Mouse (Mus musculus): ENCODE data around the gene Mdh1. TPM values are rescaled to one million over a fixed set of nuclear protein-coding genes. Genes with fewer than 3 reads are reported as not detected.

The Mdh1 gene
- 463 and 487 TPM in 2 replicates for polyA plus RNA-seq (2015; fragmentation: Nextera tagmentation; extraction: Ambion mirVana)

DNA sequence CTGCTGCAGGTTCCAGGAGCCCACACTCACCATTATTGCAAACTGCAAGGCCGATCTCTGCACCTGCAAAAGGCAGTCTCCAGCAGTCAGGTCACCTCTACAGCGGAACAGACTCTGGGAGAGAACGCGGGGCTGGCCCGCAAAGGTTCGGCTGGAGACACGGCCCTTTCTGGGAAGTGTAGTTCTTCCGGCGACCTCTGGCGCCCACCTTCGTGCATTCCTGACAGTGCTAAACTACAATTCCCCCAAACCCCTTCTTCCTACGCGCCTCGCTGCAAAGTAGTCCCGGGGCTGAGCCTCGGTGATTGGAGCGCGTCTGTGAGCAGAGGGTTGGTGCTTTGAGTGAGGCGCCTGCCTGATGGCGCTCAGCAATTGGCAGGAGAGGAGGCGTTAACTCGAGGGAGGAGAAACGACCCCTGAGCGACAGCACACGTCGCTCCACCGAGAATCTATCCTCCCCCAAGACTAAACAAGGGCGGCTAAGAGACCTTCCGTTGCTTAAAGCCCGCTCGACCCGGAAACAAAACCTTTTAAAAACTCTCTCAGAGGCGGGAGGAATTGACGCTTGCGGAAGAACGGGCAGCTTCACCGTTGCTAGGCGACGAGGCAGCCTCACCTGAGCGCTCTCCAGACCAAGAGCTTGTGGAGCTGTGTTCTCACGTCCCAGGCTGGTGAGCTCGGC, at the start of gene Mdh1, which contains the start of gene Wdpcp:
Gene Mdh1 (minus strand): TSS at position 668 of the 682 bp plus-strand sequence.
Gene Wdpcp (plus strand): TSS at position 536 of the 682 bp plus-strand sequence.
- H3K4me2 ChIP-seq = peak within 1 kb of the TSS; percentile 86
- peak within 1 kb of the TSS; percentile 83 for H3K27ac ChIP-seq (replicated peaks)
- H3K9me3 ChIP-seq = no peaks in the 10 kb centered on the region
- peak within 1 kb of the TSS; percentile 62 for H3K4me3 ChIP-seq
- H3K27me3 ChIP-seq = no peaks in the 10 kb centered on the region
- peaks cover 31% of the 10 kb centered on the region for H3K4me1 ChIP-seq (replicated peaks)
- H3K36me3 ChIP-seq = no peaks in the 10 kb centered on the region; the same call in 1 of the 2 replicates
- WGBS = 1% methylated on average over 42 of the region's 42 CpGs
- peak within 1 kb of the TSS; percentile 85 for H3K9ac ChIP-seq
- ATAC-seq (ENCODE audit: low read depth) = peak; percentile 100

DNA sequence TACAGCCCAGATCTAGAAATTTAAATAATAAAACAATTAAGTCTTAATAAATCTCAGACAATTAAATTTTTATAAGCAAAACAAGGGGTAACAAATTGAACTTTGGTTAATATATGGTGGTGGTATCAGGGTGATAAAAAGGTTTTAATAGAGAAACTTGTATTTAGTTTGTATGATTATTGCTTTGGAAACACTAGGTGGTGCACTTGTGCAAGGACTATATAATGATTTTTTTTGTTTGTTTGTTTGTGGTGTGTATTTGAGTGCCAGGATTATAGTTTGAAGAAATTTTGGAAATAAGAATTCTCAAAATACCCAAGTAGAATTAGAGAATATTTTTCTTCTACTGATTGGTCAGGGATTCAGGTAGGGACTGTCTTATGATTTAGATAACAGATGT, 43.7 kb upstream of the Mdh1 start:
- H3K27me3 ChIP-seq = no peaks in the 10 kb centered on the region
- no peak overlapping the region for H3K9ac ChIP-seq
- no peaks in the 10 kb centered on the region for H3K4me1 ChIP-seq (replicated peaks)
- no peak overlapping the region for H3K27ac ChIP-seq (replicated peaks)
- no peak overlapping the region for H3K4me3 ChIP-seq
- H3K4me2 ChIP-seq = no peak overlapping the region
- ATAC-seq (ENCODE audit: low read depth) = no peak
- H3K36me3 ChIP-seq = no peaks in the 10 kb centered on the region
- no peaks in the 10 kb centered on the region for H3K9me3 ChIP-seq

DNA sequence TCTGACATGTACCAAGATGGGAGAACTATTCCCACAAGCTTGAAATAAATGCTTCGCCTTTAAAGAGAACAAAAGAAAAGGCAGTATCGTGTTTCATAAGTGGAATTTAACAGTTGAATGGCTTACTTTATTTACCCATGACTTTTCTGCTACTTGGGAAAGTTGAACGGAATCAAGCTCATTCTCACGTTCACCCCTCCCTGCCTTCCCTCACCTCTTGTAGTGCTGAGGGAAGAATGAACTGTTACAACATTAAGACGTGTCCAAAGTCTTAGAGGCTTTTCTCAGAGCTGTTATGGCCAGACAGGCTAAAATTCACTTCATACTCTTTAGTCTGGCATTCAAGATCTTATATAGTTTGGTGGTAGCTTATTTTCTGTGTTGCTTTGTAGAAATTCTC, 30.3 kb upstream of the Mdh1 start:
- Histone ChIP-seq H3K4me2 (no peak overlapping the region), H3K27me3 (no peaks in the 10 kb centered on the region), H3K4me3 (no peak overlapping the region), H3K9ac (no peak overlapping the region), H3K27ac (replicated peaks) (no peak overlapping the region), H3K4me1 (replicated peaks) (no peaks in the 10 kb centered on the region), H3K36me3 (no peaks in the 10 kb centered on the region), H3K9me3 (no peaks in the 10 kb centered on the region)
- no peak for ATAC-seq (ENCODE audit: low read depth)
- WGBS = 76% methylated on average over 5 of the region's 5 CpGs

DNA sequence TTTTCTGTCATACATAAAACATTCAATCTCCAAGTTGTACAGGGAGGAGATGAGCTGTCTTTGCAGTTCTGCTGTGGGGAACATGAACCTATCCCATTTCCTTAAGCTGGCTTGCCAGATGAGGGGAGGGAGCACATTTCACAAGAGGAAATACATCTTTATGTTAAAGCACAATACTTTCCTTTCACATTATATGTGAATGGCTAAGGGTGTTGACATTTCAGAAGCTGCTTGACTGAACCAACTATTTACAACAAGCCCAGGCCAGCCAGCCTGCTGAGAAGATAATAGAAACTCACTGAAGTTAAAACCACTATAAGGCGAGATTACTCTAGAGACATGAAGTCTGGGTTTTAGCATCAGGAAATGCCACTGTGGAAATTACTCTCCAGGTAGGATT, 11.1 kb upstream of the Mdh1 start:
- Histone ChIP-seq H3K36me3 (no peaks in the 10 kb centered on the region), H3K9ac (no peak overlapping the region), H3K4me2 (no peak overlapping the region), H3K27me3 (no peaks in the 10 kb centered on the region), H3K9me3 (no peaks in the 10 kb centered on the region), H3K4me1 (replicated peaks) (no peaks in the 10 kb centered on the region), H3K4me3 (no peak overlapping the region), H3K27ac (replicated peaks) (no peak overlapping the region)
- no peak for ATAC-seq (ENCODE audit: low read depth)
- 47% methylated on average over 1 of the region's 1 CpGs for WGBS

DNA sequence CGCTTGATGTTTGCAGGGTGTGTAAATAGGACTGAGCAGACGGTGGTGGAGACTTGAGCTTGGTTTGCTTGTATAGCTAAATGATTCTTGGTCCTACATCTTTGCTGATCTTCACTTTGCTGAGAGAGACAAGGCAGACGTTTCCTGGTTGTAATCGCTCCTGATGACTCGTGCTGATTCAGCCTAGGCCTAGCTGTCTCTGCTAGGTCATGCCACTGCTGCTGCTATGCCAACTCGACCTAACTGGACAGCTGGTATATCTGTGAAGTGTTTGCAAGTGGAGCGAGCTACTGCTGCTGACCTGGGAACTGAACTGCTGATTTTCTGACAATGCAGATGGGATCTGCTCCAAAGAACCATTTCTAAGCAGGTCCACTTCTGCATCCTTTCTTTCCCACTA, 9.3 kb upstream of the Mdh1 start:
- H3K4me1 ChIP-seq (replicated peaks) = no peaks in the 10 kb centered on the region
- no peak overlapping the region for H3K4me2 ChIP-seq
- no peak overlapping the region for H3K4me3 ChIP-seq
- no peak for ATAC-seq (ENCODE audit: low read depth)
- no peaks in the 10 kb centered on the region for H3K36me3 ChIP-seq
- WGBS = 75% methylated on average over 7 of the region's 7 CpGs
- H3K9ac ChIP-seq = no peak overlapping the region
- H3K27ac ChIP-seq (replicated peaks) = no peak overlapping the region
- H3K9me3 ChIP-seq = no peaks in the 10 kb centered on the region
- no peaks in the 10 kb centered on the region for H3K27me3 ChIP-seq

DNA sequence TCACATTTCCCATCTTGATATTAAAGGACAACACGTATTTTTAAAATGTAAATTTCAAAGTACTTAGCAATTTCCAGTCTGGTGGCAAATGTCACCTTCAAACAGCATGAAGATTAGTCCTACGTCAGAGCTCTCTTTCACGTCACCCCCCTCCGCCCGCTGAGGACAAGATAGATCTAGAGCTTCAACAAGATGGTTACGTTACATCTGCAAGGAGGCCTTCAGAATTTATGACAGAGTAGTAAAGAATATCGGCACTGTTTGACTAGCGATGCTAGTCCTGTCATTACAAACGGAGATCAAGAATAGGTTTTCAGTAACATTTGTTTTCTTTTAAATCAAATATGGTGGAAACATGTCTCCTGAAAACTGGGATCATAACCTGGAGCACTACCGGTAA, 1.2 kb downstream of the Mdh1 start:
- WGBS = 7% methylated on average over 10 of the region's 10 CpGs
- peak overlapping the region; percentile 85 for H3K9ac ChIP-seq
- ATAC-seq (ENCODE audit: low read depth) = no peak
- peak overlapping the region; percentile 86 for H3K4me2 ChIP-seq
- peaks cover 31% of the 10 kb centered on the region for H3K4me1 ChIP-seq (replicated peaks)
- H3K27me3 ChIP-seq = no peaks in the 10 kb centered on the region
- peak overlapping the region; percentile 62 for H3K4me3 ChIP-seq
- no peaks in the 10 kb centered on the region for H3K9me3 ChIP-seq
- H3K36me3 ChIP-seq = peaks cover 6% of the 10 kb centered on the region
- peak overlapping the region; percentile 83 for H3K27ac ChIP-seq (replicated peaks)

DNA sequence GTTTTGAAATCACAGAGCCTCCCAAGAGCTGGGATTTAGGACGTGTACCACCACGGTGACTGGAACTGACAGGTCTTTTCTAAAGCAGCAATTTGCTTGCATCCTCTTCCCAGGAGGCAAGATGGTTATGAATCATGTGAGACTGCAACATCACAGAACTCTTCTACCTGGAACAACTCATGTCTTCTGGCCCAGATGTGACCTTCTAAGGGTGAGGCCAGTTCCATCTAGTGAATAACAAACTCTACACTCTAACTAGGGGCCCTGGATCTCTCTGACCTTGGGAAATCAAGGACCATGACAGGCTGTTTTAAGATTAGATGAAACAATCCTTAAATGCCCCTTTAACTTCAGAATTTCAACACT, 2.1 kb downstream of the Mdh1 start:
- Histone ChIP-seq H3K9ac (peak overlapping the region; percentile 44; the same call in 1 of the 2 replicates), H3K27ac (replicated peaks) (peak overlapping the region; percentile 42)
- 45% methylated on average over 2 of the region's 2 CpGs for WGBS

DNA sequence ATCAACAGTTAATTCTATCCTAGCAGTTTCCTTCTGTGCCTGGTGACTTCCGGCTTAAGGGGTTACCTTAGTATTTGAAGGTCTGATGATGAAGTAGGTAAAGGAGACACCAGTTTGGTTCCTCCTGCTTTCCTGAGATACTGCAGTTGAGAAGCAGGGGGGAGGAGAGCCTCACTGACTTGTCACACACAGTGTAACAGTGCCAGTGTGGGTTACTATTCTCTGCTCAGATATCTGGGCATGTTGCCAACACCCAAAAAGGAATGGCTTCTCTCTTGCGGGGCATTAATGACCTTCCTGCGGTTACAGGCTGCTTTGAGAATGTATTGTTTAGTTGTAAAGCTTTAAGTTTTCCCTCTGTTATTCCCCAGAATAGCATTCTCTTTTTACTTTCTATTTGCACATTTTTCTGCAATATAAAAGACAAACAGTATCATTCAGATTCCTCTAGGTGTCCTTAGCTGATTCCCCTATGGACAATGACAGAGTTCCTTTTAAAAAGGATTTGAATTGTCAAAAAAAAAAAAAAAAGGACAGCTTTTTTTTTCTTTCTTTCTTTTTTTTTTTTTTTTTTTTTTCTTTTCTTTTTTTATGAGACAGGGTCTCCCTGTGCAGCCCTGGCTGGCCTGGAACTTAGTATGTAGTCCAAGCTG, 2.6 kb downstream of the Mdh1 start:
- Histone ChIP-seq H3K4me1 (replicated peaks) (peaks cover 31% of the 10 kb centered on the region), H3K4me3 (no peak overlapping the region), H3K4me2 (peak overlapping the region; percentile 86), H3K9me3 (no peaks in the 10 kb centered on the region), H3K27ac (replicated peaks) (peak overlapping the region; percentile 42; the same call in 1 of the 2 replicates), H3K36me3 (peaks cover 18% of the 10 kb centered on the region), H3K9ac (peak overlapping the region; percentile 44; the same call in 1 of the 2 replicates), H3K27me3 (no peaks in the 10 kb centered on the region)
- WGBS = 26% methylated on average over 3 of the region's 3 CpGs
- no peak for ATAC-seq (ENCODE audit: low read depth)

More for the DNA sequence above, 2.1 kb downstream of the Mdh1 start:
- Histone ChIP-seq H3K4me2 (peak overlapping the region; percentile 86), H3K4me1 (replicated peaks) (peaks cover 31% of the 10 kb centered on the region), H3K4me3 (peak overlapping the region; percentile 62), H3K36me3 (peaks cover 13% of the 10 kb centered on the region), H3K27me3 (no peaks in the 10 kb centered on the region), H3K9me3 (no peaks in the 10 kb centered on the region)
- ATAC-seq (ENCODE audit: low read depth) = no peak

DNA sequence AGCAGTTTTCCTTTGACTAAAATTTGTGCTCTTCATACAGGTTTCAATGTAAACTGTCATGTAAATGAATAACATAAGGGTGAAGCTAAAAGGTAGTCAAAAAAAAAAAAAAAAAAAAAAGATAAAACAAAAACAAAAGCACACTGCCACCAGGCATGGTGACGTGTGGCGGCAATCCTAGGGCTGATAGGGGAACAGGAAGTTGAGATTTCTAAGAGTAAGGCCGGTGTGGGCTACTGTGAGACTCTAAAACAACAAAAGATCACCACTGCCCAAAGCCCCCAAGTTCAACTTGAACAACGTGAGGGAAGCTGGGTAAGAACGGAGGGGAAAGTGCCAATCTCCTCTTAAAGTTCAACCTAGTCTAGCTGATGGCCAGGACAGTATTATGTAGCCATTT, 3.2 kb downstream of the Mdh1 start:
- H3K4me1 ChIP-seq (replicated peaks) = peaks cover 31% of the 10 kb centered on the region
- 0 out of 2 replicates have a peak overlapping the region, but pooled peaks have one; percentile 22 for H3K9ac ChIP-seq
- no peak overlapping the region; the same call in 1 of the 2 replicates for H3K27ac ChIP-seq (replicated peaks)
- peaks cover 18% of the 10 kb centered on the region for H3K36me3 ChIP-seq
- no peaks in the 10 kb centered on the region for H3K9me3 ChIP-seq
- 76% methylated on average over 5 of the region's 5 CpGs for WGBS
- no peaks in the 10 kb centered on the region for H3K27me3 ChIP-seq
- H3K4me3 ChIP-seq = no peak overlapping the region
- H3K4me2 ChIP-seq = peak overlapping the region; percentile 86
- ATAC-seq (ENCODE audit: low read depth) = no peak

DNA sequence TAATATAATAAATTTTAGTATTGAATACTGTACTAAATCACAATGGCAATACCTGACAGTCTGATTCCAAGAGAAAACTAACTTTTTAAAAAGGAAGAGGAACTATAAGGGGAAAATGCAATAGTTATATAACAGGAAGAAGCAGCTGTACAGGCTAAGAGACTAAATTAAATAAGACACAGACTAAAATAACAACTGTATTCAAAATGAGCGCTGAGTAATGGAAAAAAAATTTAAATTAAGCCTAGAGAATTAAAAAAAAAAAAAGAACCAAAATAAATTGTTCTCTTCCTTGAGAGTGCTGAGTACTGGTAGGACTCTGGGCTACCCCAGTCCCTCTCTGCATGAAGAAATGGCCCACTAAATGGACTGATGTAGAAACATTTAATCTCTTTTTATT, 4.4 kb downstream of the Mdh1 start:
- Histone ChIP-seq H3K9ac (no peak overlapping the region), H3K9me3 (no peaks in the 10 kb centered on the region), H3K27ac (replicated peaks) (no peak overlapping the region), H3K36me3 (peaks cover 30% of the 10 kb centered on the region), H3K4me3 (no peak overlapping the region), H3K27me3 (no peaks in the 10 kb centered on the region), H3K4me2 (no peak overlapping the region), H3K4me1 (replicated peaks) (peaks cover 28% of the 10 kb centered on the region)
- 95% methylated on average over 1 of the region's 1 CpGs for WGBS
- no peak for ATAC-seq (ENCODE audit: low read depth)

DNA sequence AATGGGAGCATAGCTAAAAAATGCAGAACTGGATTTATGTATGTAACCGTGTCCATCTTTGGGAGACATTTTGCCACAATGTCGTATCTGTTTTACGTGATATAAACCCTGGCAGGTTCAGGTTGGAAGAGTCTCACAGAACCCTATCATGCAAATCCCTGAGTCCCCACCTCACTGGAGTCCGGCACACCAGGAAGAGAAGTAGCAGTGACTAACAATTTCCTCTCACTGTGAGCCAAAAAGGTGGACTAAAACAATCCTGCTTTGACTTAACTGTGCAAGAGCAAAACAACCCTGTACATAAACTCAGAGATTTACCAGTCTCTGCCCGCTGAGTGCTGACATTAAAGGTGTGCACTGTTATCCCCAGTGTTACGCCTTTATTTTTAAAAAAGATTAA, 5.2 kb downstream of the Mdh1 start:
- WGBS = 97% methylated on average over 6 of the region's 6 CpGs
- Histone ChIP-seq H3K4me1 (replicated peaks) (peaks cover 24% of the 10 kb centered on the region), H3K9ac (no peak overlapping the region), H3K4me2 (no peak overlapping the region), H3K9me3 (no peaks in the 10 kb centered on the region), H3K4me3 (no peak overlapping the region), H3K27me3 (no peaks in the 10 kb centered on the region), H3K27ac (replicated peaks) (no peak overlapping the region), H3K36me3 (peaks cover 34% of the 10 kb centered on the region)
- no peak for ATAC-seq (ENCODE audit: low read depth)

DNA sequence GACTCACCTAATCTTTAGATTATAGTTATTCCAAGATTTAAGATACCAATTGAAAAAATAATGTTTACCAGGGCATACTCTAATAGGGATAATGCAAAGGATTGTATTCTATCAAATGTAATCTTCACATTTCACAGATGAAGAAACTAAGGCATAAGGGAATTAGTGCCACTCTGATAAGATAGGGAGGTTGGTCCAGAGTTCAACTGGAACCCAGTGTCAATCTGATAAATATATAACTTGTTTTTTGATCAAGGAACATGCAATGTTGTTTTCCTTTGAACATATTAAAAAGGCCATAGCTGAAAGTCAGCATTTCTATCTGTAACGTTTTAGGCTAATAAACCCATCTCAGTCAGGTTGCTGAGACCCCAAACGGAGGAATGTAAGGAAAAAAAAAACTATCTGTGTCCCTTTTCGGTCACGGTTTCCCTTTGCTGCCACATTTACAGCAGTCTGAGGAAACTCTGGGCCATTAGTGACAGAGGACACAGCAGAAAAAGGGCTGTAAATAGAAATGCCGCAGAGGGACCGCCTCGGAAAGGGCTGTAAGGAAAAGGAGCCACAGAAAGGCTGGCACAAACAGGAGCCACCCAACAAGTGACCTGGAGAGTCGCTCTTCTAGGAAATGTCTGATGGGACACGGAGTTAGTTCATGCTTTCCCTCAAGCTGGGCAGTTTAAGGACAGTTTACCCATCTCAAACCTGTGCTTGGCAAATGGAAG, 7.3 kb downstream of the Mdh1 start:
- Histone ChIP-seq H3K9ac (no peak overlapping the region), H3K27ac (replicated peaks) (no peak overlapping the region), H3K27me3 (no peaks in the 10 kb centered on the region), H3K4me3 (no peak overlapping the region), H3K36me3 (peaks cover 52% of the 10 kb centered on the region), H3K4me2 (no peak overlapping the region), H3K4me1 (replicated peaks) (peaks cover 12% of the 10 kb centered on the region), H3K9me3 (no peaks in the 10 kb centered on the region)
- WGBS = 74% methylated on average over 9 of the region's 9 CpGs
- ATAC-seq (ENCODE audit: low read depth) = no peak

Measured in neural tube, embryonic 13.5 days (tissue).